Mouse (Mus musculus) T-cell, adult 2 months (primary cell): ENCODE data around the gene Usp28.
A peak's percentile ranks its signal among the peaks of the same experiment; 100 is the strongest.
"Not testable (repeated sequence)": the region's sequence is repeated elsewhere in the genome, so short reads cannot be mapped to it uniquely, and the experiment has no call there.

Experiments used
- DNase-seq: peaks from one replicate; pipeline ENCODE4 v3.0.0; 2022; ENCODE audit warnings: low spot score

Usp28 gene

GRCm38 (mm10) chr9:48984845-48985707, at the start of gene Usp28:
Gene Usp28, plus strand, starts transcription at chr9:48985375.
- peak; percentile 99 for DNase-seq

- no peak for DNase-seq
Measured at GRCm38 (mm10) chr9:48942349-48942748, 42.8 kb upstream of the Usp28 start.

GRCm38 (mm10) chr9:48947565-48947964, 37.6 kb upstream of the Usp28 start:
- no peak for DNase-seq

GRCm38 (mm10) chr9:48961314-48961713, 23.9 kb upstream of the Usp28 start:
- DNase-seq: no peak

- DNase-seq: no peak
Measured at GRCm38 (mm10) chr9:48962131-48962530, 23.0 kb upstream of the Usp28 start.

GRCm38 (mm10) chr9:48964587-48965040, 20.6 kb upstream of the Usp28 start, which contains the start of gene Htr3b:
Gene Htr3b, minus strand, starts transcription at chr9:48964990.
- DNase-seq: peak; percentile 50

- DNase-seq: peak; percentile 43
Measured at GRCm38 (mm10) chr9:48972494-48972893, 12.7 kb upstream of the Usp28 start.

GRCm38 (mm10) chr9:48976661-48977355, 8.4 kb upstream of the Usp28 start:
- no peak for DNase-seq

- DNase-seq: peak; percentile 53
Measured at GRCm38 (mm10) chr9:48980371-48980770, 4.8 kb upstream of the Usp28 start.

GRCm38 (mm10) chr9:48980781-48981180, 4.4 kb upstream of the Usp28 start:
- no peak for DNase-seq

GRCm38 (mm10) chr9:48981827-48982226, 3.3 kb upstream of the Usp28 start:
- DNase-seq: no peak

GRCm38 (mm10) chr9:48983801-48984200, 1.4 kb upstream of the Usp28 start:
- DNase-seq: not testable (repeated sequence)

GRCm38 (mm10) chr9:48984320-48984844, 793 bp upstream of the Usp28 start:
- no peak for DNase-seq

GRCm38 (mm10) chr9:48985708-48986088, 523 bp downstream of the Usp28 start:
- DNase-seq: no peak

- DNase-seq: no peak
Measured at GRCm38 (mm10) chr9:48986616-48987141, 1.5 kb downstream of the Usp28 start.

GRCm38 (mm10) chr9:48987201-48988101, 2.3 kb downstream of the Usp28 start:
- DNase-seq: no peak

GRCm38 (mm10) chr9:48991671-48992070, 6.5 kb downstream of the Usp28 start:
- DNase-seq: no peak

GRCm38 (mm10) chr9:48994779-48995178, 9.6 kb downstream of the Usp28 start:
- no peak for DNase-seq

GRCm38 (mm10) chr9:48995735-48996134, 10.6 kb downstream of the Usp28 start:
- no peak for DNase-seq

GRCm38 (mm10) chr9:48999256-48999655, 14.1 kb downstream of the Usp28 start:
- DNase-seq: no peak

GRCm38 (mm10) chr9:49015824-49016223, 30.6 kb downstream of the Usp28 start:
- no peak for DNase-seq

- no peak for DNase-seq
Measured at GRCm38 (mm10) chr9:49021289-49021688, 36.1 kb downstream of the Usp28 start.
